Mouse (Mus musculus): ENCODE measurements around the gene Akap11. TPM values are rescaled to one million over a fixed set of nuclear protein-coding genes. Genes with fewer than 3 reads are reported as not detected.
"Not testable (repeated sequence)": the region's sequence is repeated elsewhere in the genome, so short reads cannot be mapped to it uniquely, and the experiment has no call there.

Gene Akap11
- total RNA-seq (2021) = 10 to 100 TPM; 19.7 to 25.3 TPM
- long read RNA-seq, experiment 1, full-length matches to known transcripts = 4 of 10 reads
- long read RNA-seq, experiment 1, partial matches to known transcripts = 0 of 10 reads
- long read RNA-seq, experiment 1, other reads (novel, unspliced or antisense) = 6 of 10 reads
- long read RNA-seq, experiment 2, partial matches to known transcripts = 0 of 6 reads
- long read RNA-seq, experiment 2, other reads (novel, unspliced or antisense) = 5 of 6 reads

DNA sequence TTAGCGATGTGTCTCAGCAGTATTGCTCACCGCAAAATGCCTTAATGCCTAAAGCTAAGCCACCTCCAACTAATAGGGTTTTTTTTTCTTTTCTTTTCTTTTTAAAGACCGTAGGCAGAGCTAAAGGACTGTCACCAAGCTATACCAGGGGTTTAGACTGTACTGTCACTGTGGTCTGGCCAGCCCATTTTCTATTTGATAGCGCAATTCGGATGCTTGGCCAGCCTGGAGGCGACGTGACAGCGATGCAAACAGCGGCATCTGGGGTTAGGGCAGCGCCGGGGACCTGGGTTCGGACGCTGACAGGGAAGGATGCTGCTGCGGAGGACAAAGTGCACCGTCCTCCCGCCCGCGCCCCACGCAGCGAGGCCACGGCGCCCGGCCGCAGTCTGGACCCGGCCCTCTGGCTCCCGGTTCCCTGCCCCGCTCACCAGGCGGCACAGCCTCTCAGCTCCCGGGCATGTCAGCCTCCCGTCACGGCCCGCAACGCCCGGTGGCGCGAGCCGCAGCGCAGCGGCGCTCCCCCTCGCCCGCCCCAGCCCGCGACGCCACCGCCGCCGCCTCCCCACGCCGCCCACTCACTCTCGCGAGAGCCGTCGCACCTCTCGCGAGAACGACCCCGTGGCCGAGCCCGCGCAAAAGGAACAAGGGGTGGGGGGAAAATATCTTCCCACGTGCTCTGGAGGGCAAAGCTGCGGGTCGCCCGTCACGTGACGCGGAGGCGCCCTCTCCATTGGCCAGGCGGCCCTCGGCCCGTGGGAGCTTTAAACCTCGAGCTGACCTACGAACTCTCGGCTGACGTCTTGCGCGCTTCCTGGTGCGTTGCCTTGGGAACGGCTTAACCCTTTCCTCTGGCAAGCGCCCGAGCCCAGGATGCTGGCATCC, at the start of gene Akap11:
TSS of gene Akap11 (minus strand) at position 528 of the 885 bp plus-strand sequence.
- DNase-seq (ENCODE audit: low spot score) = peak; percentile 93

DNA sequence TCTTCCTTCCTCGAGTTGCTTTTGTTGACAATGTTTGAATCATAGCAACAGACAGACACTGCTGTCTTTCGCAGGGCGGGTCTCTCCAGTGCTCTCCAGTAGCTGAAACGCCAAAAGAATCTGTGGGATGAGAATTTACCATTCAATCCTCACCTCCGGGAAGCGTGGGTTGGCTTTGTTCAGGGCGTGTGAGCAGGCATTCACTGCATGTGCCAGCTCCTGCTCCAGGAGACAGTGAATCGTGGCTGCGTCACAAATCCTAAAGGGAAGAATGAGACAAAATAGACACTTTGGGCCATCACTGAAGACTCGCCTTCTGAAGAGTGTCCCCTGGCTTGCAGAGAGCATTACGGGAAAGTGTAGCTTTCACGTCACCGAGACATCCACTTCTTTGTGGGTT, 47.6 kb upstream of the Akap11 start:
- DNase-seq (ENCODE audit: low spot score) = no peak

DNA sequence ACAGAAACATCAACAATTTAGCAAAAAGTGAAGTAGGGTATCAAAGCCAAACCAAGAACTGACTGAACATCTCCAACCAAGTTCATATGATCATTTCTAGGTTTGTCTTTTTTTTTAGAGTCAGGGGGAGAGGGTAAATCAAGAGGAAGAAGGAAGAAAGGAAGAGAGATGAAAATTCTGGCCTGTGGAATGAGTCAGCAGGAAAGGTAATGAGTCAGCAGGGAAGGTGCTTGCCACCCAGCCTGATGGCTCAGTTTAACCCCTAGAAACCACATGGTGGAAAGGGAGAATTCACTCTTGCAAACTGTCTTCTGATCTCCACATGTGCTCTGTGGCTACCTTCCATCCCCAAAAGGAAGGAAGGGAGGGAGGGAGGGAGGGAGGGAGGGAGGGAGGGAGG, 46.6 kb upstream of the Akap11 start:
- no peak for DNase-seq (ENCODE audit: low spot score)

DNA sequence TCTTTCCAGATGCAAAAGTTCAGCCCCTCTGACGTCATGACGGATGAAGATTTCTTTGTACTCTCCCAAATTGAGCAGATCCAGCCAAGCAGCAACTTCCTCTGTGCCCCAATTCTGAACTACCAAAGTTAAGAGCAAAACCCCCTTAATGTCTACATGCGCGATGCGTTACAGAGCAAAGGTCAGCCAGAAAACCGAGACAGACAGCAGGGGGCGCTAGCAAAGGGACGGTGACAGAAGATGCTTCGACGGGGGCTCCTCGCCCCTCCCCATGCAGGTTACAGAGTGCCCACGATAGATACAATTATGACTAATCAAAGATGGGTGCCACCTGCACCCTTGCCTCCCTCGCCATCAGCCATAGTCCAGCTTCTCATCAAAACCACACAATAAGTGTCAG, 39.3 kb upstream of the Akap11 start:
- no peak for DNase-seq (ENCODE audit: low spot score)

DNA sequence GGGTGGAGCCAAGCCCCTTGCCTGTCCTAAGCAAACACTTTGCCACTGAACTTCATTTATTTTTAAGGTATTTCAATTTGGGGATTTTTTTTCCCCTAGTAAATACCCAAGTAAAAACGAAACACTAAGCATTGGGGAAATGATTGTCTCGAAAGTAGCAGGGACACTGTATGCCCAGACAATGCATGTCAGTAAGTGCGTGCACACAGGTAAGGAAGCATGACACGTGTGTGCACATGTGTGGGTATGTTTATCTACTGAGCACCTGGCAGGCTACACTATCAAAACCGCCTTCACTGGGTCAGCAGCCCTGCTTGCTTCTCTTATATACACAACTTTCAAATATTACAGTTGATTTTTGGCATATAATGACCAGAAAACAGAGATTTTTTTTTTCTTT, 31.8 kb upstream of the Akap11 start:
- DNase-seq (ENCODE audit: low spot score) = no peak

DNA sequence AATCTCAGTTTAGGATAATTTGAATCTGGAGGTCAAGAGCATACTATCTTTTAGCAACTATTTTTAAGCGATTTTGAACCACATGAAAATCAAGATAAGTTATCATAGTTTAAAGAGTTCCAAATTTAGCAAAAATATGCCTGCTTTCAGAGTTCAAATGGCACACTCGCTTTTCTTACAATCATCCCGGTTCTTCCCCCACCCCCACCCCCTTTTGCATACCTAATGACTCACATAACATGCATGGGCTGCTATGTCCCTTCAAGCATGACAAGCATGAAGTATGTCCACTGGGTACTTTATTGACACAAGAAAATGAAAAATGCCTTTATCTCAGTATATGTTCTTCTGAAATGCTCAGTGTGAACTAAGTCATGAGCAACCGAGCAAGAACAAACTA, 29.8 kb upstream of the Akap11 start:
- DNase-seq (ENCODE audit: low spot score) = no peak

DNA sequence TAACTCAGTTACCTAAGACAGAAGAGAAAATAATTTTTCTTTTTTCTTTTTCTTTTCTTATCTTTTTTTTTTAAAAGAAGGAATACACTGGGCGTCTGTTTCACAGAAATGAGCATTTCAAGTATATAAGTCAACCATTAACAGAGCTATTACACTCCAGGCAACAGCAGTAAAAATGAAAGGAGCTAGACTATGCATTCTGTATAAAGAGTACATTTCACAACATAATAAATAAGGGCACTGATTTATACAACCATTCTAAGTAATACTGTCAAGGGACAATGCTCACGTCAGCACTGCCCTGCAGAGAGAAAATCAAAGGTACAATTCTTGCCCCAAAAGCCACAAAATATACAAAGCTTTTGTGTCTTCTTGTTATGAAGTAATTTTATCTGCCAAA, 27.7 kb upstream of the Akap11 start:
- DNase-seq (ENCODE audit: low spot score) = no peak

DNA sequence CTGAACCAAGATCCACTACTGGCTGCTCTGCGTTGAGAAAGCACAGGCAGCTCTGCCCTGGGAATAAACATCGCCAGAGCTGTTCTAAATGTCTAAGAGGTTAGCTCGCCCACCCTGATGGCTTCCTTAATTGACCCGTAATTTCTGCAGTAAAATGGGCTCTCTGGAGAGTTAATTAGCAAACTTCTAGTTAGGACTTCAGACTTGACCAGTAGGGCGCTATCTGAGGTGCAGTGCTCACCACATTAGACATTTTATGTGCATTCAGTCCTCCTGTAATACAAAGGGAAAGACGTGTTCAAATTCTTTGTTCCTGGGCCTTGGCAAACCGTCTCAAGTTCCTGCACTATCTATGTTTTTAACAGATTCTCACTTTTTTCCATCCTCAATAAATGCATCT, 26.6 kb upstream of the Akap11 start:
- no peak for DNase-seq (ENCODE audit: low spot score)

DNA sequence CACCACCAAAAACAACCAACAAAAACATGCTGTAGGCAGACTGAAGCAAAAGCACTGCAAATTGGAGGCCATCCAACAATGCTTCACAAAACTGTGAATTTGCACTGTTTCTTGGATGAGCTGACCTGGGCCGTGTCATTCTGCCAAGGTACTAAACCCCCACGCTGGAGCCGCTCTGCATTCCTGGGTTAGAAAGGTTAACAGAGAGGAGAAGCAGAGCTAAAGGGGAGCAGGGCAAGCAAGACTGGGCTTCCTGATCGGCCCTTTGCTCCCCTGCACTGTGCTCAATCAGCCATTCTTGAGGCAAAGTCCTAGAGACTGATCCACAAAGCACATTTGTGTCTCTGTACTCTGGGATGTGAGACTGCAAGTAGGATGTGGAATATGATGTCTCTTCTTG, 25.5 kb upstream of the Akap11 start:
- no peak for DNase-seq (ENCODE audit: low spot score)

DNA sequence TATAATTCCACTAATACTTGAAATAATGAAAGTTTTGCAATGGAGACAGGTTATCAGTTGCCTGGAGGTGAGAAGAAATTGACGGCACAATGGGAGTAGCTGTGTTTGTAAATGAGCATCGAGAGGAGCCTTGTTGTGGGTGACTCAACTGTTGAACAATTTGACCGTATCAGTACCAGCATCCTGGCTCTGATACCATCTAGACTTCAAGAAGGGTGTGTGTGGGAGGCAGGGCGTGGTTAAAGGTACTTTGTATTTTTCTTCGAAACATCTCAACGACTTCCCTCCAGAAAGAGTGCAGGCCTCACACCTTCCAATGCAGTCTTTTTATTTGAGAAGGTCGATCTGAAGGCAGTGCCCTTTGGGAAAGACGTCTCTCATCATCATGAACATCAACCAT, 22.4 kb upstream of the Akap11 start:
- no peak for DNase-seq (ENCODE audit: low spot score)

DNA sequence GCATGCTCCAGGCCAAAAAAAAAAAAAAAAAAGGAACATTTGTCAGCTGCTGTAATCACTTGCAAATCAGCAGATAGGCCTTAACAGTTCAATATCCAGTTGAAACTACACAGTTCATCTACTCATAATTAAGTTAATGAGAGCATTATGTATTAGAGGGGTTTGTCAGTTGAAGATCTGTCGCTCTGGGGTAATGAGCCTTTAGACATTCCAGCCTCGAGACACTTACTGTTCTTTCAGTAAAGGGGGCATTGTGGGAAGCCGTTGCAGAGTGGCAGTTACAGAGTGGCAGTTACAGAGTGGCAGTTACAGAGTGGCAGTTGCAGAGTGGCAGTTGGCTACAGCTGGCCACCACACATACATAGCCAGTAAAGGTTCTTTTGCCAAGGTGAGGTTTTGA, 18.2 kb upstream of the Akap11 start:
- DNase-seq (ENCODE audit: low spot score) = not testable (repeated sequence)

DNA sequence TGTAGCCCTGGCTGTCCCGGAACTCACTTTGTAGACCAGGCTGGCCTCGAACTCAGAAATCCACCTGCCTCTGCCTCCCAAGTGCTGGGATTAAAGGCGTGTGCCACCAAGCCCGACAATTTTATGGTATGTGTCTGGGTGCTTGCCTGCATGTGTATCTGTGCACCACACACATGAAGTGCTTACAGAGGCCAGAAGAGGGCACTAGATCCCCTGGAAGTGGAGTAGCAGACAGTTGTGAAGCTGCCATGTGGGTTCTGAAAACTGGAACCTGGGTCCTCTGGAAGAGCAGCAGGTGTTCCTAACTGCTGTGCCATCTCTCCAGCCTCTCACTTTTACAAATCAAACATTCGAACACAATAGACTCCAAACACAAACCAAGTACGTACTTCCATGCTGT, 17.1 kb upstream of the Akap11 start:
- no peak for DNase-seq (ENCODE audit: low spot score)

DNA sequence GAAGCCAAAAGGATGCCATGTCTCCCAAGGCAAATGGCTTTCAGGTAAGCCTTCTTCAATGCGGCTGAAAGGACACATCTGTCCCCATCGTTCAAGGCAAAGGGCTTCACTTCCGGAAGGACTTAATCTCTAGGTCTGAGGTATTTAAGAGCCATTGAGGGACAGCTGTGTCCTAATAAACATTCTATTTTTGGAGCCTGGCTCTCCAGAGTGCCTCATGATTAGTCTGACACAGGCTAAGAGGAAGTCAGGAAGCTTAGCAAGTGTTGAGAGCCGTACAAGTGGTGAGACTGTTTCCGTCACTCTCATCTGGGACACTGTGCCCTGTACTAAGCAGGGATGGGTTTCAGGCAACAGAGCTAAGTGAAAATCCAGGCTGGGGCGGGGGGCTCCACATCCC, 12.2 kb upstream of the Akap11 start:
- DNase-seq (ENCODE audit: low spot score) = peak; percentile 48

DNA sequence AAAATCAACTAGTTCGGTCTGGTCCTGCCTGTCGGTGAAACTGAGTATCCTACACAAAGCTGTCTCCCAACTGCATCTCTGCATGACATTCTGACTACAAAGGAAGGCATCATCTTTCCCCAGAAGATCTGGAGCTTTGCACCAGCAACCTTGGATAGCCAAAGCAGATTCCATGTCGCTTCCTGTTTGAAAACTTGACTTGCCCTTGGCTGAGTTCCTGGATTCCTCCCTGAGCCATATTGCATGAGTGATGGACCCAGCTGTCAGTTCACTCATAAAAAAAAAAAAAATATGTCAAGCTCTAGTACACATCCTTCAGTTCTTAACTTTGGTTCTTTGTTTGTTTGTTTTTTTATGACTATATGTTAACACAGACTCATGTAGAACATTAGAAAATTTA, 4.7 kb upstream of the Akap11 start:
- DNase-seq (ENCODE audit: low spot score) = peak; percentile 58

DNA sequence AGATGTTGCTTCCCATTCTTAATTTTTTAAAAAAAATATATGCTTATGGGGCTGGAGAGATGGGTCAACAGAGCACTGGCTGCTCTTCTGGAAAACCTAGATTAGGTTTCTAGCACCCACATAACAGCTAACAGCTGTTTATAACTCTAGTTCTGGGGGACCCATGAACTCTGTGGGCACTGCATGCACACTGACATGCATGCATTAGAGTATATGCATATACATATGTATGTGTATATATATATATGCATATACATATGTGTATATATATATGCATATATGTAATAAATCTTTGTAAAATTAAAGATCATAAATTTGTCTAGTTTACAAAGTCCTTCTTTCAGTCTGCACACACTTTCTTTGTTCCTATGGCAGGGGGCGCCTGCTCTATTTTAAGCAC, 3.2 kb upstream of the Akap11 start:
- DNase-seq (ENCODE audit: low spot score) = no peak

DNA sequence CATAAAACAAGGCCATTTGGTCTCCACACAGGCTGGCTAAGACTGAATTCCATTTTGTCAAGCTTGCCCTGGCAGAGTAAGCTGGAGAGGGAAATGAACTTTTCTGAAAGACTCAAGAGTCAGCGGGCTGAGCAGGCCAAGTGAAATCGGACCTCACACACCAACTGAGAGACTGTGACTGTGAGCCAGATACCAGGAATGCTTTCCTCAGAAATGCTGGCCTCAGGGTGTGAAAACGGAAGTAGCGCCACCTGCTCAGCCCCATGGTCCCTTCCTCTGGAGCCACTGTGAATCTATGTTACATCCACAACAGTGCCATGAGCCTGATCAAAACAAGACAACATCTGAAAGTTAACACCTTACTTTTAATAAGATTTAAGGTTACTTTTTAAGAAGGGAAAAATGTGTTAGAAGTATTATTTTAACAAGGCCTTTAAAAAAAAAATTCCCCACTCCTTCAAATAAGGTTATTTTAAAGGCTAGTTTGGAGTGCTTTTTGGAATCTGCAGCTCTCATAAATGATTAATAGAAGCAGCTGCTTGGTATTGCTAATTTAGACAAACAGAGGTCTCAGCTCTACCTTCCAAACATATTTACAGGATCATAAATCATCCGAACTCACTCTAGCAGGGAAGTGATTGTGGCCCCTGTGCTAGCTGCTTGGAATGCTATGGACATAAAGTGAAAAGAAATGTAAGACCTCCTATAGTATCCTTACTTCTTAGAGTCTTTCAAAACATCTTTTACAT, 2.1 kb upstream of the Akap11 start:
- peak; percentile 74 for DNase-seq (ENCODE audit: low spot score)

DNA sequence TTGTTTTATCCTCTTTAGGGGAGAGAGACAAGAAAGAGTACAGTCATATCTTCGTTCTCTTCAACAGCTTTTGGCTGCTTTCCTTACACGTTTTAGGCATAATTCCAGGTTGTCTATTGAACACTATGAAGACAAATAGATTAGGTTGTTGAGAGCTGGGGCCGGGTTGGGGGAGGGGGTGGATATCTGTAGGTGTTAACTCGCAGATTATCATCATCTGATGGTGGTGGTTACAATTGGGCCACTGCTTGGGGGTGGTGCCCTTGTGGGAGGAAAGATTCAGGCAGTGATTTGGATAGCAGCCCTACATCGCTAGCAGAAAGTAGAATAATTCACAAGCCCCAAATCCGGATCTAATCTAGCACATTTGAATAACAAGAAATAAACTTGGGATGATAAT, 943 bp upstream of the Akap11 start:
- DNase-seq (ENCODE audit: low spot score) = no peak

DNA sequence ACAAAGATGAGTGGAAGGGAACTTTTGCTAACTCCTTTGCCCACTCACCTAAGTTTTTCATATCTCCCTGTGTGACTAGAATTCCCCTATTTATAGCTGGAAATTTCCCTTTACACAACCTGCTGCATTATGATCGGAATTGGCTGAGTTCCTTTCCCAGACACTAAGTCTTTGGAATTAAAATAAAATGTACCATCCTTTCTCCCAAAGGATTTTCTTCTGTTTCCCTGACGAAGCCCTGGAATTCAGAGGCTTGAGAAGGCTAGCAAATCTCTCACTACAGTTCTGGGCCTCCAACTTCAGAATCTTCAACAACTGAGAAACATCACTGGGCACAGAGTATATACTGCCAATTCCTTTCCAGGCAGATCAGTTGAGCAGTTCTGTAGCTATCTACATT, 1.2 kb downstream of the Akap11 start:
- DNase-seq (ENCODE audit: low spot score) = no peak

DNA sequence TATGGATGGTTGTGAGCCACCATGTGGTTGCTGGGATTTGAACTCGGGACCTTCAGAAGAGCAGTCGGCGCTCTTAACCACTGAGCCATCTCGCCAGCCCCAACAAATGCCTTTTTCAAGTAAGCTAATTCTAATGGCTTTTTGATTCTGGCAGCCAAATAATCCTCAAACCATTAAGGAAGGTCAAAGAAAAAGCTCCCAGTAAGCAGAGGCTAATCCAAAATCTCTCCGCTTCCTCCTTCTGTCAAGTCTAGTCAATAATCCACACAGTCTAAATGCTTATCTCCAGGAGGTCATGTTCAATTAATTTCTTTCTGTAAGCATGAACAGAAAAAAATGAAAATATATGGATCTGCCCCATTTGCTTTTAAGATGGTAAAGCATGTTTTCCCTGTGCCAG, 2.0 kb downstream of the Akap11 start:
- DNase-seq (ENCODE audit: low spot score) = no peak

DNA sequence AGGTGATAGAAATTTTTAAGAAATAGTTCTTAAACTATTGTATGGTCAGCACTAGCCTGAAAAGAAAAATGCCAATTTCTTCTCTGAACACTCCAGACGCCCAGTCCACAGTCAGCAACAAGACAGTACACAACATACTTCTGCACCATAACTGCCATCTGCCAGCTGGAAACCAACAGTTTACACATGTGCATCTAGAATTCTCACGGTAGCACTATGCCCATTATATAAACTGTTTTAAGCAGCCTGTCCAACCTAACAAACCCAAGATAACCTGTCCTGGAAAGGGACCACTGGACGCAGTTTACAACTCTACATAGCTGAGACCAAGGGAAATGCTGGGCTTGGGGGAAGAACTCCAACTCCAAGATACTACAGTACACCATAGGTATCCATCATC, 2.9 kb downstream of the Akap11 start:
- DNase-seq (ENCODE audit: low spot score) = no peak

DNA sequence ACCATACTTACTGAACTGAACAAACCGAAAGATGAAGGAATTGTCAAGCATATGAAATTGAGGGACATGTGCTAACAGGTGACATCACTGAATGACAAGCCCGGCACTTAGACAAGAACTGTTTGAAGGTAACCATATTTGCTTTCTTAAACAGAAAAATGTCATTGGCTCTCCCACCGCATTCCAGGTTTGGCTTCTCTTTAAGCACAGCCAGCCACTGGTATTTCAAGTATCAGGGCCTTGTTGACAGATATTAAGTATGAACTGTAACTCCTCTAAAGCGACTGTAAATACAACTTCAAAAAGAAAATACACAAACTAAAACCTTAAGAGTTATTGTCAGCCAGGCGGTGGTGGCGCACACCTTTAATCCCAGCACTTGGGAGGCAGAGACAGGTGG, 4.3 kb downstream of the Akap11 start:
- DNase-seq (ENCODE audit: low spot score) = no peak

DNA sequence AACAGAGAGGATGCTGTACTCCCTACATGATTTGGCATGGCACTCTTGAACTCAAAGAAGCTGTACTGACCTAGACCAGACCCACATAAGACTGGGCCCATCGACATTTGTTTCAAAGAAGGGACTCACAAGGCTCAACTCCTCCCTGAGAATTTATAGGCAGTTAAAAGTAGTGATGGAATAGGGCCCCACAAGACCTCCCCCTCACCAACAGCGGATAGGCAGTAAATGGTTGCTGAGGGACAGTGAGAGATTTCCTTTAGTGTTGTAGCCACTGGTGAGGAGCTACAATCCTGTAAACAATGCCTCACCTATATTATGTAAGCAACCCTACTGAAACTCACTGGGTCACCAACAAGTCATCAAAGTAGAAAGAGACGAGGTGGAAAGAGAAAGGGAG, 6.4 kb downstream of the Akap11 start:
- DNase-seq (ENCODE audit: low spot score) = no peak

All from gastrocnemius, adult 18-20 months (tissue).